Mouse (Mus musculus): ENCODE data around the gene Slc34a3. TPM values are rescaled to one million over a fixed set of nuclear protein-coding genes. Genes with fewer than 3 reads are reported as not detected.
A peak's percentile ranks its signal among the peaks of the same experiment; 100 is the strongest.

The Slc34a3 gene
- polyA plus RNA-seq, 1 experiment = 0.06 TPM

GRCm38 (mm10) chr2:25255284-25255779 is 21.2 kb upstream of the Slc34a3 start, which contains the start of gene Tmem203:
Tmem203 (plus strand) TSS chr2:25255439.
- no peak for TF ChIP-seq CTCF (IDR thresholded peaks at IDR 0.05; ENCODE audit: extremely low read depth, insufficient read depth, insufficient read length, insufficient replicate concordance)
- peak; percentile 40; the same call in 1 of the 2 replicates for TF ChIP-seq POLR2A (IDR thresholded peaks at IDR 0.05; ENCODE audit: low read depth, low read length)
- peaks cover 8% of the 10 kb centered on the region for H3K36me3 ChIP-seq (ENCODE audit: control insufficient read depth, insufficient read depth, low read length)
- peak; percentile 82 to 84 for DNase-seq (ENCODE audit: low read depth in 1 of 2, low spot score in 2 of 2)
- no peaks in the 10 kb centered on the region for H3K27me3 ChIP-seq (ENCODE audit: control insufficient read depth, insufficient read depth, low read length)
- peaks cover 9% of the 10 kb centered on the region for H3K4me1 ChIP-seq (ENCODE audit: control insufficient read depth, insufficient read depth, insufficient read length)
- 1% methylated on average over 39 of the region's 39 CpGs for WGBS
- peak within 1 kb of the TSS; percentile 86 for H3K27ac ChIP-seq (ENCODE audit: insufficient read depth, low read length)
- peak within 1 kb of the TSS; percentile 98 for H3K4me3 ChIP-seq (ENCODE audit: extremely low read depth, insufficient read depth, insufficient read length)

DNA sequence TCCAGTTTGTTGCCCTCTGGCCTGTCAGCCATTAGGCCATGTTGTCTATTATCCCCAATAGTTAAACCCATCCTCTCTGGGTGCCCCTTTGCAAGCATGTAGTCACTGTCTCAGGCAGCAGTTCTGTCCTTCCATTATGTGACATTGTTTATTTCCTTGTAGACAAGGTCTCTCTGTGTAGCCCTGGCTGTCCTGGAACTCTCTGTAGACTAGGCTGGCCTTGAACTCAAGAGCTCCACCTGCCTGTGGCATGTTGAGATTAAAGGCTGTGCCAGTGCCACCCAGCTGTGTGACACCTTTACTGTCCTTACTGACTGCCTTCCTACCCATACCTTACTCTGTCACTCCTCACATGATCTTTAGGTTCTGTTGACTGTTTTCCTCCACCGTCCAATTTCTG is 18.2 kb upstream of the Slc34a3 start:
- peak in 1 of 2 experiments; percentile 31 for DNase-seq (ENCODE audit: low read depth in 1 of 2, low spot score in 2 of 2)
- TF ChIP-seq POLR2A (IDR thresholded peaks at IDR 0.05; ENCODE audit: low read depth, low read length) = no peak
- TF ChIP-seq CTCF (IDR thresholded peaks at IDR 0.05; ENCODE audit: extremely low read depth, insufficient read depth, insufficient read length, insufficient replicate concordance) = peak; percentile 8; the same call in 1 of the 2 replicates
- no peak overlapping the region for H3K4me3 ChIP-seq (ENCODE audit: extremely low read depth, insufficient read depth, insufficient read length)
- H3K4me1 ChIP-seq (ENCODE audit: control insufficient read depth, insufficient read depth, insufficient read length) = peaks cover 9% of the 10 kb centered on the region
- H3K27me3 ChIP-seq (ENCODE audit: control insufficient read depth, insufficient read depth, low read length) = no peaks in the 10 kb centered on the region
- 92% methylated on average over 1 of the region's 1 CpGs for WGBS
- no peak overlapping the region for H3K27ac ChIP-seq (ENCODE audit: insufficient read depth, low read length)
- H3K36me3 ChIP-seq (ENCODE audit: control insufficient read depth, insufficient read depth, low read length) = peaks cover 29% of the 10 kb centered on the region

GRCm38 (mm10) chr2:25246183-25247072 is 12.3 kb upstream of the Slc34a3 start, which contains the start of gene AL732309.1:
AL732309.1 (minus strand) TSS chr2:25246863.
- no peak for TF ChIP-seq POLR2A (IDR thresholded peaks at IDR 0.05; ENCODE audit: low read depth, low read length)
- no peak for TF ChIP-seq CTCF (IDR thresholded peaks at IDR 0.05; ENCODE audit: extremely low read depth, insufficient read depth, insufficient read length, insufficient replicate concordance)
- peaks cover 9% of the 10 kb centered on the region for H3K27me3 ChIP-seq (ENCODE audit: control insufficient read depth, insufficient read depth, low read length)
- H3K4me3 ChIP-seq (ENCODE audit: extremely low read depth, insufficient read depth, insufficient read length) = no peak within 1 kb of the TSS
- WGBS = 90% methylated on average over 10 of the region's 10 CpGs
- DNase-seq (ENCODE audit: low read depth in 1 of 2, low spot score in 2 of 2) = no peak
- no peak within 1 kb of the TSS for H3K27ac ChIP-seq (ENCODE audit: insufficient read depth, low read length)
- peaks cover 25% of the 10 kb centered on the region for H3K36me3 ChIP-seq (ENCODE audit: control insufficient read depth, insufficient read depth, low read length)
- H3K4me1 ChIP-seq (ENCODE audit: control insufficient read depth, insufficient read depth, insufficient read length) = peaks cover 4% of the 10 kb centered on the region

DNA sequence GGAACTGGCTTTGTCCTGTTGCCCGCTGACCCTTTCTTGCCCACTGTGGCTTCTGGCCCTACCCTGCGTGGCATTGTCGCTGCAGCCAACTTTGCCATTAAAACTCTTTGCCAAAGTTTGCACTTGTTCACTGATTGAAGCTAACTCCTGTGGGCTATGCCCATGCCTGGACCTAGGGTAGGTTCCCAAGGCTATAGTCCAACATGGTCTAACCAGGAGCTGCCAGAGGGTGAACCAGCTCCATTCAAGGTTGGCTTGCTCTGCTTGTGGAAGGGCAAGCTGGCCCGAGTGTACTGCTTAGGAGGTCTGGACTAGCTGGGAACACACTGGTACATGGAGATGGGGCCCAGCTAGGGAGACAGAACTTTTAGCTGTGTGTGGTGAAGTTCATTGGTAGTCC is 10.0 kb upstream of the Slc34a3 start:
- Histone ChIP-seq H3K27ac (ENCODE audit: insufficient read depth, low read length) (no peak overlapping the region), H3K36me3 (ENCODE audit: control insufficient read depth, insufficient read depth, low read length) (peaks cover 14% of the 10 kb centered on the region), H3K4me3 (ENCODE audit: extremely low read depth, insufficient read depth, insufficient read length) (no peak overlapping the region), H3K4me1 (ENCODE audit: control insufficient read depth, insufficient read depth, insufficient read length) (peaks cover 9% of the 10 kb centered on the region), H3K27me3 (ENCODE audit: control insufficient read depth, insufficient read depth, low read length) (peaks cover 11% of the 10 kb centered on the region)
- DNase-seq (ENCODE audit: low read depth in 1 of 2, low spot score in 2 of 2) = no peak
- TF ChIP-seq POLR2A (IDR thresholded peaks at IDR 0.05; ENCODE audit: low read depth, low read length) (no peak), CTCF (IDR thresholded peaks at IDR 0.05; ENCODE audit: extremely low read depth, insufficient read depth, insufficient read length, insufficient replicate concordance) (no peak)
- WGBS = 83% methylated on average over 4 of the region's 4 CpGs

DNA sequence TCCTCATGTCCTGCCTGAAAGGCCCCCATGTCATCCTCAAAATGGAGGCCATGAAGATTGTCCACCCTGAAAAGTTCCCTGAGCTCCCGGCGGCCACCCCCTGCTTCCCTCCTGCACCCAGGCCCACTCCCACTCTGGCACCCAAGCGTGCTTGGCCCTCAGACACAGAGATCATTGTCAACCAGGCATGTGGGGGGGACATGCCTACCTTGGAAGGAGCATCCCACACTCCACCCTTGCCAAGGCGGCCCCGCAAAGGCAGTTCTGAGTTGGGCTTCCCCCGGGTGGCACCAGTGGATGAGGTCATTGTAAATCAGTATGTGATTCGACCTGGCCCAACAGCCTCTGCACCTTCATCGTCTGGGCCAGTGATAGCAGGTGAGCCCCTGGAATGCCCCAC is 9.2 kb upstream of the Slc34a3 start:
- Histone ChIP-seq H3K4me1 (ENCODE audit: control insufficient read depth, insufficient read depth, insufficient read length) (peaks cover 9% of the 10 kb centered on the region), H3K27ac (ENCODE audit: insufficient read depth, low read length) (no peak overlapping the region), H3K27me3 (ENCODE audit: control insufficient read depth, insufficient read depth, low read length) (peaks cover 11% of the 10 kb centered on the region), H3K36me3 (ENCODE audit: control insufficient read depth, insufficient read depth, low read length) (peaks cover 8% of the 10 kb centered on the region; the same call in 1 of the 2 replicates), H3K4me3 (ENCODE audit: extremely low read depth, insufficient read depth, insufficient read length) (no peak overlapping the region)
- 87% methylated on average over 8 of the region's 8 CpGs for WGBS
- no peak for DNase-seq (ENCODE audit: low read depth in 1 of 2, low spot score in 2 of 2)
- TF ChIP-seq POLR2A (IDR thresholded peaks at IDR 0.05; ENCODE audit: low read depth, low read length) = no peak
- no peak for TF ChIP-seq CTCF (IDR thresholded peaks at IDR 0.05; ENCODE audit: extremely low read depth, insufficient read depth, insufficient read length, insufficient replicate concordance)

DNA sequence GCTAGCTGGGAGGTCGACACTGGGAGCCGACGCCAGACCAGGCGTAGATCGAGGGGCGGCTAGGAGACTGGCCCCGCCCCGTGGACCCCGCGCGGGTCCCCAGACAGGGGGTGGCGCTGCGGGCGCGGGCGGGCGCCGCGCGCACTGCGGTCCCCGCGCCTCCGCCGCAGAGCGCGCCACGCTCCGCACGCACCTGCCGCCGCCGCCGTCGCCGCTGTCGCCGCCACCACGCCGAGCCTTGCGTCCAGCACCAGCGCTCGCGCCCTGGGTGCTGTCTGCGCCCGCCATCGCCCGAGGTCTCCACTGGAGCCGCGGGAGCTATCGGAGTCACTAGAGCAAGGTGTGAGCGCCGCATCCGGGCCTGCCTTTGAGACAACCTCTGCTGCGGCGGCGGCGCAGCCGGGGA is 7.9 kb upstream of the Slc34a3 start, which contains the start of the genes Rnf208 and Cysrt1:
Rnf208 (plus strand) TSS at position 155 of the 406 bp plus-strand sequence.
Cysrt1 (minus strand) TSS at position 352 of the 406 bp plus-strand sequence.
- Histone ChIP-seq H3K27ac (ENCODE audit: insufficient read depth, low read length) (no peak within 1 kb of the TSS), H3K36me3 (ENCODE audit: control insufficient read depth, insufficient read depth, low read length) (no peaks in the 10 kb centered on the region; the same call in 1 of the 2 replicates), H3K4me1 (ENCODE audit: control insufficient read depth, insufficient read depth, insufficient read length) (peaks cover 9% of the 10 kb centered on the region), H3K27me3 (ENCODE audit: control insufficient read depth, insufficient read depth, low read length) (peaks cover 11% of the 10 kb centered on the region), H3K4me3 (ENCODE audit: extremely low read depth, insufficient read depth, insufficient read length) (peak within 1 kb of the TSS; percentile 40; the same call in 1 of the 2 replicates)
- no peak for DNase-seq (ENCODE audit: low read depth in 1 of 2, low spot score in 2 of 2)
- 2% methylated on average over 50 of the region's 59 CpGs for WGBS
- TF ChIP-seq POLR2A (IDR thresholded peaks at IDR 0.05; ENCODE audit: low read depth, low read length) (no peak), CTCF (IDR thresholded peaks at IDR 0.05; ENCODE audit: extremely low read depth, insufficient read depth, insufficient read length, insufficient replicate concordance) (no peak)
